Mouse (Mus musculus) MN1 (cell line): Measurements from ENCODE around the gene Pom121.

Experiments
- DNase-seq: peaks from one replicate; pipeline ENCODE4 v3.0.0-alpha.2; 2016; ENCODE audit warnings: low spot score

Gene Pom121

GRCm38 (mm10) chr5:135394004-135394823 is at the start of gene Pom121:
Gene Pom121 (minus strand): TSS chr5:135394546.
- DNase-seq: peak; percentile 97

GRCm38 (mm10) chr5:135442430-135442829 is 48.1 kb upstream of the Pom121 start:
- DNase-seq: no peak

GRCm38 (mm10) chr5:135435039-135435438 is 40.7 kb upstream of the Pom121 start:
- DNase-seq: no peak

GRCm38 (mm10) chr5:135433861-135434260 is 39.5 kb upstream of the Pom121 start:
- DNase-seq: no peak

- DNase-seq: no peak
These were observed 36.8 kb upstream of the Pom121 start for GRCm38 (mm10) chr5:135431111-135431510.

GRCm38 (mm10) chr5:135428786-135429185 is 34.4 kb upstream of the Pom121 start:
- DNase-seq: peak; percentile 22

GRCm38 (mm10) chr5:135410266-135410665 is 15.9 kb upstream of the Pom121 start:
- DNase-seq: no peak

GRCm38 (mm10) chr5:135408114-135408513 is 13.8 kb upstream of the Pom121 start:
- no peak for DNase-seq

GRCm38 (mm10) chr5:135405437-135405836 is 11.1 kb upstream of the Pom121 start:
- DNase-seq: no peak

GRCm38 (mm10) chr5:135404623-135405022 is 10.3 kb upstream of the Pom121 start:
- DNase-seq: no peak

- DNase-seq: peak; percentile 89
These were observed 5.9 kb upstream of the Pom121 start for GRCm38 (mm10) chr5:135400244-135400643.

- no peak for DNase-seq
These were observed 5.0 kb upstream of the Pom121 start for GRCm38 (mm10) chr5:135399382-135399781.

- peak; percentile 51 for DNase-seq
These were observed 1.5 kb upstream of the Pom121 start for GRCm38 (mm10) chr5:135395826-135396225.

- peak; percentile 45 for DNase-seq
These were observed 10.6 kb downstream of the Pom121 start for GRCm38 (mm10) chr5:135383771-135384170.

- no peak for DNase-seq
These were observed 11.6 kb downstream of the Pom121 start for GRCm38 (mm10) chr5:135382746-135383145.

- DNase-seq: no peak
These were observed 12.9 kb downstream of the Pom121 start for GRCm38 (mm10) chr5:135381356-135381925.

- DNase-seq: no peak
These were observed 13.7 kb downstream of the Pom121 start for GRCm38 (mm10) chr5:135380681-135381080.

- DNase-seq: no peak
These were observed 18.0 kb downstream of the Pom121 start for GRCm38 (mm10) chr5:135376341-135376740.

GRCm38 (mm10) chr5:135375167-135375566 is 19.2 kb downstream of the Pom121 start:
- peak; percentile 87 for DNase-seq

- DNase-seq: no peak
These were observed 20.7 kb downstream of the Pom121 start for GRCm38 (mm10) chr5:135373601-135374000.

GRCm38 (mm10) chr5:135371195-135371594 is 23.2 kb downstream of the Pom121 start:
- no peak for DNase-seq

GRCm38 (mm10) chr5:135369787-135370654 is 24.3 kb downstream of the Pom121 start, which contains the start of gene Nsun5:
Gene Nsun5 (plus strand): TSS chr5:135369953.
- peak; percentile 100 for DNase-seq
